Mouse (Mus musculus) embryonic fibroblast, embryonic 13.5 days (primary cell): ENCODE data around the gene Ushbp1.

Source experiments
- CTCF ChIP-seq: IDR thresholded peaks from 2 replicates; pipeline ENCODE4 v1.5.1; 2011; ENCODE audit warnings: mild to moderate bottlenecking, control low read depth, low read length, moderate library complexity, borderline replicate concordance; ENCODE audit not compliant: insufficient read depth
- POLR2A ChIP-seq: IDR thresholded peaks from 2 replicates; pipeline ENCODE4 v1.6.1; 2011; ENCODE audit warnings: low read depth, mild to moderate bottlenecking, control low read depth, low read length, moderate library complexity

GRCm38 (mm10) chr8:71408231-71408630 is 12.6 kb upstream of the Ushbp1 start:
- no peak for TF ChIP-seq CTCF
- TF ChIP-seq POLR2A = no peak
